Mouse (Mus musculus) hindbrain, embryonic 13.5 days (tissue): ENCODE measurements at regions not wholly inside any gene's neighbourhood (a gene's known extent, or its start where the extent isn't known, plus 50 kb on each side); places are given as distances from the start of the nearest gene placed in this dataset.

Experiments used
- ATAC-seq: fragments of 200-750 bp; cut with Nextera tagmentation; 2 replicates; pipeline ENCODE4 v1.8.0; 2017; ENCODE audit warnings: moderate TSS enrichment; ENCODE audit not compliant: low FRiP score
- H3K27ac ChIP-seq: fragments of 300-500 bp; sonication (generic); 2 replicates; pipeline ENCODE4 v1.5.1; 2015; ENCODE audit warnings: inconsistent platforms, mild to moderate bottlenecking, moderate library complexity
- H3K27me3 ChIP-seq: fragments of 300-500 bp; sonication (generic); 2 replicates; pipeline ENCODE4 v1.6.1; 2015; ENCODE audit warnings: mild to moderate bottlenecking, inconsistent platforms
- H3K36me3 ChIP-seq: fragments of 300-500 bp; sonication (generic); 2 replicates; pipeline ENCODE4 v1.6.1; 2015; ENCODE audit warnings: mild to moderate bottlenecking, inconsistent platforms
- H3K4me1 ChIP-seq: fragments of 300-500 bp; sonication (generic); replicated peaks from 2 replicates; pipeline ENCODE4 v1.6.1; 2015; ENCODE audit warnings: inconsistent platforms
- H3K4me2 ChIP-seq: fragments of 300-500 bp; sonication (generic); 2 replicates; pipeline ENCODE4 v1.6.1; 2015; ENCODE audit warnings: inconsistent platforms, mild to moderate bottlenecking, moderate library complexity
- H3K4me3 ChIP-seq: fragments of 300-500 bp; sonication (generic); 2 replicates; pipeline ENCODE4 v1.5.1; 2015; ENCODE audit warnings: mild to moderate bottlenecking, inconsistent platforms
- H3K9ac ChIP-seq: fragments of 300-500 bp; sonication (generic); 2 replicates; pipeline ENCODE4 v1.6.1; 2015; ENCODE audit warnings: mild to moderate bottlenecking, inconsistent platforms
- H3K9me3 ChIP-seq: fragments of 300-500 bp; sonication (generic); 2 replicates; pipeline ENCODE4 v1.6.1; 2016; ENCODE audit warnings: inconsistent platforms
- WGBS: fragments of 180-500 bp; shearing (Covaris S2); methylation state at CpG from one replicate; pipeline ENCODE4 v1.1.7; 2015; 5-methylcytosine and 5-hydroxymethylcytosine counted together

- ATAC-seq: peak; percentile 65; the same call in 1 of the 2 replicates
- no peaks in the 10 kb centered on the region for H3K4me1 ChIP-seq
- no peak overlapping the region for H3K9ac ChIP-seq
- no peak overlapping the region for H3K27ac ChIP-seq
- 70% methylated on average over 2 of the region's 2 CpGs for WGBS
- H3K4me2 ChIP-seq: no peak overlapping the region
- H3K27me3 ChIP-seq: no peaks in the 10 kb centered on the region
- no peaks in the 10 kb centered on the region for H3K36me3 ChIP-seq
- H3K4me3 ChIP-seq: no peak overlapping the region
- no peaks in the 10 kb centered on the region for H3K9me3 ChIP-seq
These were observed 97.3 kb upstream of the Tsc22d2 start for GRCm38 (mm10) chr3:58317240-58317639.

- no peak for ATAC-seq
These were observed 95.8 kb upstream of the Tsc22d2 start for GRCm38 (mm10) chr3:58318756-58319155.

GRCm38 (mm10) chr3:58319463-58319862, 95.1 kb upstream of the Tsc22d2 start:
- WGBS: 91% methylated on average over 1 of the region's 1 CpGs

More at GRCm38 (mm10) chr3:58318756-58319155, 95.8 kb upstream of the Tsc22d2 start:
- Histone ChIP-seq H3K9me3 (no peaks in the 10 kb centered on the region), H3K9ac (no peak overlapping the region), H3K4me1 (no peaks in the 10 kb centered on the region), H3K27ac (no peak overlapping the region), H3K36me3 (no peaks in the 10 kb centered on the region), H3K4me3 (no peak overlapping the region), H3K4me2 (no peak overlapping the region), H3K27me3 (no peaks in the 10 kb centered on the region)
- WGBS: 86% methylated on average over 2 of the region's 2 CpGs

GRCm38 (mm10) chr3:58320812-58321211, 93.7 kb upstream of the Tsc22d2 start:
- ATAC-seq: no peak
- 71% methylated on average over 4 of the region's 4 CpGs for WGBS

More at GRCm38 (mm10) chr3:58319463-58319862, 95.1 kb upstream of the Tsc22d2 start:
- Histone ChIP-seq H3K27ac (no peak overlapping the region), H3K4me1 (no peaks in the 10 kb centered on the region), H3K9me3 (no peaks in the 10 kb centered on the region), H3K27me3 (no peaks in the 10 kb centered on the region), H3K4me3 (no peak overlapping the region), H3K36me3 (no peaks in the 10 kb centered on the region), H3K4me2 (no peak overlapping the region), H3K9ac (no peak overlapping the region)
- no peak for ATAC-seq

GRCm38 (mm10) chr3:58322322-58322721, 92.2 kb upstream of the Tsc22d2 start:
- no peak overlapping the region for H3K4me3 ChIP-seq
- ATAC-seq: no peak
- H3K27me3 ChIP-seq: no peaks in the 10 kb centered on the region
- no peaks in the 10 kb centered on the region for H3K9me3 ChIP-seq
- 100% methylated on average over 1 of the region's 1 CpGs for WGBS
- H3K4me2 ChIP-seq: no peak overlapping the region
- no peak overlapping the region for H3K9ac ChIP-seq
- H3K4me1 ChIP-seq: no peaks in the 10 kb centered on the region
- no peak overlapping the region for H3K27ac ChIP-seq
- no peaks in the 10 kb centered on the region for H3K36me3 ChIP-seq

More at GRCm38 (mm10) chr3:58320812-58321211, 93.7 kb upstream of the Tsc22d2 start:
- Histone ChIP-seq H3K4me1 (no peaks in the 10 kb centered on the region), H3K9me3 (no peaks in the 10 kb centered on the region), H3K27ac (no peak overlapping the region), H3K27me3 (no peaks in the 10 kb centered on the region), H3K9ac (no peak overlapping the region), H3K4me2 (no peak overlapping the region), H3K36me3 (no peaks in the 10 kb centered on the region), H3K4me3 (no peak overlapping the region)

GRCm38 (mm10) chr3:58327721-58328120, 86.8 kb upstream of the Tsc22d2 start:
- Histone ChIP-seq H3K9ac (no peak overlapping the region), H3K4me2 (no peak overlapping the region), H3K4me1 (no peaks in the 10 kb centered on the region), H3K36me3 (no peaks in the 10 kb centered on the region), H3K9me3 (no peaks in the 10 kb centered on the region), H3K27ac (no peak overlapping the region), H3K4me3 (no peak overlapping the region), H3K27me3 (no peaks in the 10 kb centered on the region)
- ATAC-seq: no peak
- 91% methylated on average over 2 of the region's 2 CpGs for WGBS

GRCm38 (mm10) chr3:58330186-58330585, 84.3 kb upstream of the Tsc22d2 start:
- ATAC-seq: no peak
- Histone ChIP-seq H3K36me3 (no peaks in the 10 kb centered on the region), H3K4me2 (no peak overlapping the region), H3K9me3 (no peaks in the 10 kb centered on the region), H3K4me3 (no peak overlapping the region), H3K9ac (no peak overlapping the region), H3K27me3 (no peaks in the 10 kb centered on the region), H3K27ac (no peak overlapping the region), H3K4me1 (no peaks in the 10 kb centered on the region)
- 79% methylated on average over 2 of the region's 2 CpGs for WGBS

- no peak for ATAC-seq
- Histone ChIP-seq H3K4me3 (no peak overlapping the region), H3K36me3 (no peaks in the 10 kb centered on the region), H3K4me2 (no peak overlapping the region), H3K27me3 (no peaks in the 10 kb centered on the region), H3K27ac (no peak overlapping the region), H3K9me3 (no peaks in the 10 kb centered on the region), H3K4me1 (peaks cover 5% of the 10 kb centered on the region; the same call in 1 of the 2 replicates), H3K9ac (no peak overlapping the region)
- 78% methylated on average over 7 of the region's 7 CpGs for WGBS
These were observed 80.5 kb upstream of the Tsc22d2 start for GRCm38 (mm10) chr3:58333997-58334396.

GRCm38 (mm10) chr3:58335277-58335676, 79.2 kb upstream of the Tsc22d2 start:
- Histone ChIP-seq H3K27me3 (no peaks in the 10 kb centered on the region), H3K4me2 (no peak overlapping the region), H3K9me3 (no peaks in the 10 kb centered on the region), H3K27ac (no peak overlapping the region), H3K4me1 (peaks cover 5% of the 10 kb centered on the region; the same call in 1 of the 2 replicates), H3K36me3 (no peaks in the 10 kb centered on the region), H3K4me3 (no peak overlapping the region), H3K9ac (no peak overlapping the region)
- WGBS: 58% methylated on average over 6 of the region's 6 CpGs
- ATAC-seq: no peak

GRCm38 (mm10) chr3:58336135-58336534, 78.4 kb upstream of the Tsc22d2 start:
- Histone ChIP-seq H3K4me2 (no peak overlapping the region), H3K4me1 (peaks cover 5% of the 10 kb centered on the region; the same call in 1 of the 2 replicates), H3K9ac (no peak overlapping the region), H3K4me3 (no peak overlapping the region), H3K27me3 (no peaks in the 10 kb centered on the region), H3K27ac (no peak overlapping the region), H3K36me3 (no peaks in the 10 kb centered on the region), H3K9me3 (no peaks in the 10 kb centered on the region)
- ATAC-seq: no peak
- 31% methylated on average over 5 of the region's 5 CpGs for WGBS

- WGBS: 89% methylated on average over 6 of the region's 6 CpGs
- no peak for ATAC-seq
These were observed 77.9 kb upstream of the Tsc22d2 start for GRCm38 (mm10) chr3:58336590-58336989.

GRCm38 (mm10) chr3:58338976-58339375, 75.5 kb upstream of the Tsc22d2 start:
- Histone ChIP-seq H3K4me3 (no peak overlapping the region), H3K36me3 (no peaks in the 10 kb centered on the region), H3K27ac (no peak overlapping the region), H3K9me3 (no peaks in the 10 kb centered on the region), H3K4me2 (no peak overlapping the region), H3K4me1 (peaks cover 5% of the 10 kb centered on the region; the same call in 1 of the 2 replicates), H3K27me3 (no peaks in the 10 kb centered on the region), H3K9ac (no peak overlapping the region)
- 88% methylated on average over 7 of the region's 7 CpGs for WGBS
- no peak for ATAC-seq

More at GRCm38 (mm10) chr3:58336590-58336989, 77.9 kb upstream of the Tsc22d2 start:
- H3K4me2 ChIP-seq: no peak overlapping the region
- no peaks in the 10 kb centered on the region for H3K27me3 ChIP-seq
- H3K4me3 ChIP-seq: no peak overlapping the region
- no peak overlapping the region for H3K9ac ChIP-seq
- H3K36me3 ChIP-seq: no peaks in the 10 kb centered on the region
- no peak overlapping the region for H3K27ac ChIP-seq
- no peaks in the 10 kb centered on the region for H3K9me3 ChIP-seq
- H3K4me1 ChIP-seq: peaks cover 5% of the 10 kb centered on the region; the same call in 1 of the 2 replicates

GRCm38 (mm10) chr3:58342096-58342495, 72.4 kb upstream of the Tsc22d2 start:
- Histone ChIP-seq H3K9me3 (no peaks in the 10 kb centered on the region), H3K9ac (no peak overlapping the region), H3K27me3 (no peaks in the 10 kb centered on the region), H3K4me1 (no peaks in the 10 kb centered on the region), H3K4me3 (no peak overlapping the region), H3K36me3 (no peaks in the 10 kb centered on the region), H3K27ac (no peak overlapping the region), H3K4me2 (no peak overlapping the region)
- 97% methylated on average over 1 of the region's 1 CpGs for WGBS
- no peak for ATAC-seq
